Mouse (Mus musculus) urinary bladder, adult 2 months (tissue): ENCODE results near the gene 1190002N15Rik. TPM values are rescaled to one million over a fixed set of nuclear protein-coding genes. Genes with fewer than 3 reads are reported as not detected.

Source experiments
- DNase-seq: peaks from one replicate; pipeline ENCODE4 v3.0.0; 2022; ENCODE audit warnings: low spot score
- polyA plus RNA-seq: library from polyadenylated mRNA; depleted of rRNA; stranded (reverse); fragments of >200 nt; gene quantifications from 2 replicates; pipeline ENCODE4 v1.2.3, GENCODE M21; 2012; rRNA removed

The 1190002N15Rik gene
- polyA plus RNA-seq, 1 experiment = 21.5 TPM

DNA sequence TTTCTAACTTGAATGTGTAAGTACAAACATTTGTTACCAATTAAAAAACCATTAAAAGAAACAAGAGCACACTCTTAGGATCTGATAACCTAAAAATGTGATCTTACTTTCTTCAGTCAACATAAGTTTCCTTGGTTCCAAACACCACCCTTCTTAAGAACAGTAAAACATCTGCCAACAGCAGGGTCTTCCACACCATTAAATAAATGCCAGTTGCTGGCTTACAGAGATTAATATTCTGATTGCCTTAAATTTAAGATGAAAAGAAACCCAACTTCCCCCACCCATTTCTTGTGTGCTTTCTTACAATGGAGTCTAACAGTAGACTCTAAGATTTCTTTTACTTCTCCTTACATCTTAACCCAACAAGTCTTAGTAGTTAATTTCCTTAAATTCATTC lies 7.9 kb downstream of the 1190002N15Rik start:
- DNase-seq = no peak

- no peak for DNase-seq
Observed at GRCm38 (mm10) chr9:94529146-94529746, 8.6 kb downstream of the 1190002N15Rik start.

- DNase-seq = no peak
Observed at GRCm38 (mm10) chr9:94526473-94526872, 11.4 kb downstream of the 1190002N15Rik start.

DNA sequence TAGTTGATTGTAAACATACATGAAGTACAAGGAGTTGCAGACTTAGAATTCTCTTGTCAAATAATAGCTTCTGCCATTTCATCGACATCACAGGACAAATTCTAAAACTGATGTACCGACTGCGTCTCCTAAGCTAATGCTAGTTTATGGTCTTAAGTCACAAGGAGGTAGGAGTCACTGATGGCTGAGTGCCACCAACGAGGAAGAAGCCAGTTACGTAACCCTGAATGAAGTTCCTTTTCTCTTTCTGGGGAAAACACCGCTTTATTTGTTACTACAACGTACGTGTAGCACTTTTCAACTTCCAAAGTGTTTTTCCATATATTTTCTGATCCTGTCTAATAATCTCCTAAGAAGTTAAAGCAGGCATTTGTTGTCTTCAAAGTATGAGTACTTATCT lies 25.6 kb downstream of the 1190002N15Rik start:
- DNase-seq = no peak

GRCm38 (mm10) chr9:94511139-94511538 lies 26.7 kb downstream of the 1190002N15Rik start:
- DNase-seq = no peak

DNA sequence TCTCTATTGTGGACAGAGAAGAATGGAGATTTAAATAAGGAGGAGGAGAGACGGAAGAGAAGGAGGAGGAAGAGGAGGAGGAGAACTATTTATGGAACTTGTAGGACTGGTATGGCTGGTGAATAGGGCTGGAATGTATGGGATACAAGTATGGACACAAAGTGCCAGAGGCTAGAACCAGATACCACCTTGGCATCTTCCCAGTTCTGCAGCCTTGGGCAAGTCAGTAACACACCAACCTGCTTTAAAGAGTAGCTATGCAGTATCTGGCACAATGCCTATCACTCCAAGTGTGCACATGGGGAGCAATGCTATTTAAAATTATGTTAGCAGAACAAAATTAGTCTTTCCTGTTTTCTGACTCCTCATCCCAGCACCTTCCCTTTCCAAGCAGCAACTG lies 30.9 kb downstream of the 1190002N15Rik start:
- DNase-seq = no peak

- DNase-seq = no peak
Observed at GRCm38 (mm10) chr9:94491467-94491866, 46.4 kb downstream of the 1190002N15Rik start.

- no peak for DNase-seq
Observed at GRCm38 (mm10) chr9:94487976-94488375, 49.9 kb downstream of the 1190002N15Rik start.

DNA sequence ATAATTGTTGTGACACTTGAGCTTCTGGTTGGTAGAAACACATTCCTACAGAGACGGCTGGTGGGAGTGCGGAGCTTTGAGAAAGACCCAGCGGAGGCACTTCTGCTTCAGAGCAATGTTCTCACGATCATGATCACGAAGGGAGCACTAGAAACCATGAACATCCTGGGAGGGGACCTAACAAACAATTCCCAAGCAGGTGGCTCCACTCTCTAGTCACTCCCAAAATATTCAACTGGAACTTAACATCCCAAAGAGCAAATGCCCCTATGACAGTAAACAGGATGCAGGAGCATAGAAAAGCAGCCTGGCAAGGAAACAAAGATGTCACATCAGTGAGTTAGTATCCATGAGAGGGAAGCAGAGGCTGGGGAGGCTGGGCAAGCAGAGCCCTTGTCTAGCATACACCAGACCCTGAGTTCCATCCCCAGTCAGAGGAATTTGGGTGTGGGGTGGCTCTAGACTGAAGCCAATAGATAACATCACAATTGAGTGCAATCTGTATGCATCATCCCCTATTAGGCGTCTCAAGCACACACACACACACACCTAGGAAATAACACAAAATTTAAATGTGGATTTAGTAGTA lies 54.5 kb downstream of the 1190002N15Rik start:
- no peak for DNase-seq

- no peak for DNase-seq
Observed at GRCm38 (mm10) chr9:94482215-94482975, 55.5 kb downstream of the 1190002N15Rik start.

DNA sequence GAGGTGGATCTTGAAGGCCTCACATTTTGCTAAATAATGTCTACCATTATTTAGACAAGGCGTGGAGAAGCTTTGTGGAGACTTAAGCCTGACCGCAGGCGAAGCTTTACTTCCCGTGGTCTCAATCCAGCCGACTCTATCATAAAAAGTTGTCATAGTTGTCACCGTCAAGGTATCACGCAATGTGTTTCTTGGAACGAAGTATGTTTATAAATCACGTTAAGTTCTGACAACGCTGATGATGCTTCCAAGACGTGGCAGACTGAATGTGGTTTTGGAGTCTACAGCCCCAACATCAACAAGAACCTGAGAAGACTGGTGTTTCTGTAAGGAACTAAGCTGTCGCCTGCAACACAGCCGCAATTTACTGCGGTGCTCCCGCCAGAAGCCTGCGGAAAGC lies 56.8 kb downstream of the 1190002N15Rik start:
- no peak for DNase-seq

GRCm38 (mm10) chr9:94479382-94479781 lies 58.5 kb downstream of the 1190002N15Rik start:
- no peak for DNase-seq

DNA sequence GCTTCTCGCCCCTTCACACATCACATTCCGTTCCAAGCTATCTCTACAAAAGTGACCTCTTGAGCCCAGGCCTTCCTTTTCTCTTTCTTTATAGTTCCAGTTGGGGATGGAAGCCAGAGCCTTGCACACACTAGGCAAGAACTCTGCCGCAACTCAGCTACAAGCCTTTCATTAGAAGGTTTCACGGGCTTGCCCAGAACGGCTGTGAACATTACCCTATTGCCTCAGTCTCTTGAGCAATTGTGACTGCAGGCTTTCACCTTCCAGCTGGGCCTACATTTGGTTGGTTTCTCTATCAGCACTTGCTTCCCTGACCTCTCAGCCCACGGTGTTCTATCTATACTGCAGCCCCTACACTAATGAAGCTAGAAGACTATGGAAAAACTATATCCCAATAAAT lies 58.9 kb downstream of the 1190002N15Rik start:
- DNase-seq = no peak

GRCm38 (mm10) chr9:94475973-94476372 lies 61.9 kb downstream of the 1190002N15Rik start:
- no peak for DNase-seq

DNA sequence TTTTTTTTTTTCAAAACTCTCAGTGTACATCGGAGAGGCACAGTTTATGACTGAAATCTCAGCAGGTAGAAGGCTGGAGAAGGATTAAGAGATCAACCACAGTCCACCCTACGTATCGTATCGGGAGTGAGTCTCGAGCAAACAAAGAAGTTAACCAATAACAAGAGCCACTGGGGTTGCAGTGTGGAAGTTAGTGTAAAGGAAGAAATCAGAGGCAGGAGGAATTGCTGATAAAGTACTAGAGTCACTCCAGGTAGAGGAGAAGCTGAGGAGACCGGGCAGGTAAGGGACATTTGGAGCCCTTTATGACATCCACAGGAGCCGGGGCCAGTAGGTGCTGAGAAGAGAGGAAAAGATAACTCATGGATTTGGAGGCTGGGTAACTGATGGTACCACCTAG lies 64.0 kb downstream of the 1190002N15Rik start:
- DNase-seq = no peak

DNA sequence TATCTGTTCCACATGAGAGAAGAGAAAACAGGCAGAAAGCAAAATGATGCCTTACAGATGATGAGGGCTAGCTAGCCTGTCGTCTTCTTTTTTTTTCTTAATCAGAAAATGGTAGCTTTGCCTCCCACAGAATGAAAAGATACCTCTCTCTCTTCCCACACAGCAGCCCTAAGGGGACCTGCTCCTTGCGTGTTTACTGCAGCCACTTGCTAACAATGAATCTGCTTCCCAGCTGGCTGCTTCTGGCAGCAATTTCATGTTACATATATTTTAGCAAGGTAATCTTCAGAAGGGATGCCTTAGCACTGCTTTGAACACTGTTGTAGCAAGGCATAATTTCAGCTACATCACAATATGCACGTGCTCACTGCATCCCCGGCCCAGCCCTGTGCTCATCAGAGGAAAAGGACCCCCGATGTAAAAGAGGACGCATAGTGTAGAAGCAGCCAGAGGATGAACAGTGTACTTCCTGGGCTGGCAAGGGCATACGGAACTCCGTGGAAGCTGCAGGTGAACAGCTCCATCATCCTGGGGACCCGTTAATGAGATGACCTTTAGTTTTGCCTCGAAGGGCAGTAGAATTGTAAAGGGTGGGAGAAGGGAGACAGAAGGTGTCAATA lies 64.8 kb downstream of the 1190002N15Rik start:
- DNase-seq = no peak

- no peak for DNase-seq
Observed at GRCm38 (mm10) chr9:94471485-94471884, 66.4 kb downstream of the 1190002N15Rik start.

Other genes starting within 250 kb of the 1190002N15Rik start
- 5.9 and 6.1 TPM in 2 replicates for gene Slc9a9, start 131.8 kb upstream of the 1190002N15Rik start, polyA plus RNA-seq